Mouse (Mus musculus) liver (tissue): Measurements from ENCODE around the gene 4930512M02Rik.

Experiments
- DNase-seq: peaks from one replicate; pipeline ENCODE4 v3.0.0-alpha.2; 2020; ENCODE audit warnings: mixed read lengths

4930512M02Rik gene

DNA sequence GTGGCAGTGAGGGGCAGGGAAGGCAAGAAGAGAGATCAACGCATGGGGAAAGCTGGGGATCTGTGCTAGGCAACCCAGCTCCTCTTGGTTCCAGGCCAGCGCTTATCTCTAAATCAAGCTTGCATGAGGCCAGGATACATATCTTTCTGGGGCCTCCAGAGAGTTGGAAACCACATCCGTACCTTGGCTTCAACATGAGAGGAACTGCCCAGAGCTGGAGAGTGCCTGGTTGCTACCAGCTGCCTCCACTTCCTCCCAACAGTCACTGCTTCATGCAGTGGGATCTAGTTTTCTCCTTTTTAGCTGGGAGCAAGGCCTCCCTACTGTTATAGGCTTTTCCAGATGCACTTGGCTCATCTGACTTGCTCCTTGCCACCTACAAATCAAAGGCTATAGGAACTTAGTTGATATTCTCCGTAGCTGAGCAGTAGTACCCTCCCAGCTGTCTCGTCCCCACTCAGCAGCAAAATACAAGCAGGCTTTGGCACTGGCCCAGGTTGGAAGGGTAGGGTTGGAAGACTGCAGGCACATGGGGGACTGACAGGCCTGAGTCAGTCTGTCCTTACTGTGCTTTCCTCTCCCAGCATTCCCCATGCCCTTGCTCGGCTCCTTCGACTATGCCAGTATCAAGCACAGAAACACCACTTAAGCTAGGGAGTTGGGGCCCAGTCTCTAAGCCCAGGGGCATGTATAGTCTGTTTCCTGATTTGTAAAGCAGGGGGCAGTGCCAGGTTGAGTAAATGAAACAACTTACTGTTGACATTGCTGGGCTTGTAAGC lies 63.2 kb downstream of the 4930512M02Rik start:
- DNase-seq, result peak; percentile 30

DNA sequence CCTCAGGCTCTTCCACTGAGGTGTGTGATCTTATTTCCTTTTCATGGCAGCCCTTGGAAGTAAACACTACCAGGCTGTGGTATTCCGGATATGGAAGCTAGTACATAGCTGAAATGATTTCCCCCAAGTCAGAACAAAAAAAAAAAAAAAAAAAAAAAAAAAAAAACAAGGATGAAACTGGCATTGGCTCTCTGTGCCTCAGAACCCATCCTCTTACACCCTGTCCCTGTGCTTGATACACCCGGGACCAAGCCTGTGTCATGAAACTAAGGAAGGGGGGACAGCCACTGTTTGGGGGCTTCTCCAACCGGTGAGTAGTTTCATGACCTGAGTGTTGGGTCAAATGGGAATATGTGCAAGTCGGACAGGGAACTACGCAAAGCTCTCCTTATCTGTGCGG lies 66.5 kb downstream of the 4930512M02Rik start:
- DNase-seq, result no peak

GRCm38 (mm10) chr11:11559099-11559686 lies 68.4 kb downstream of the 4930512M02Rik start:
- no peak for DNase-seq

DNA sequence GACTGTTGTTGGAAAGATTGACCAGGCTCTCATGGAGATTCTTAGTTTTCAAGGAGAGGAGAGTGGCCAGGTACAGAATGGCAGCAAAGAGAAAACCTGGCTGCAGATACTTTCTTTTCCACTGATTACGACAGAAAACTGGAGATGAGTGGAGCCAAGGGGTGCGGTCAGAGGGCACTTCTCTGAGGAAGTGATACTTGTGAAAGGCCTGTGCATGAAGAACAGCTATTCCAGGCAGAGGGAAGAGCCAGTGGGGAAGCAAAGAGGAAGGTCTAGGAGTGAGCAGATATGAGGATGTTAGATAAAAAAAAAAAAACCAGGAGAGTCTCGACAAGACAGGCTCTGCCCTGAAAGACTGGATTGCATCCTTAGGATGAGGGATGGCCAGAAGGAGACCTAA lies 69.0 kb downstream of the 4930512M02Rik start:
- no peak for DNase-seq

GRCm38 (mm10) chr11:11557173-11557967 lies 70.3 kb downstream of the 4930512M02Rik start:
- peak; percentile 81 for DNase-seq

- DNase-seq, result no peak
Measured at GRCm38 (mm10) chr11:11556186-11556585, 71.4 kb downstream of the 4930512M02Rik start.

GRCm38 (mm10) chr11:11555563-11555962 lies 72.1 kb downstream of the 4930512M02Rik start:
- no peak for DNase-seq

GRCm38 (mm10) chr11:11547597-11548240 lies 79.9 kb downstream of the 4930512M02Rik start:
- DNase-seq, result no peak

- no peak for DNase-seq
Measured at GRCm38 (mm10) chr11:11546903-11547511, 80.6 kb downstream of the 4930512M02Rik start.

GRCm38 (mm10) chr11:11545948-11546347 lies 81.7 kb downstream of the 4930512M02Rik start:
- no peak for DNase-seq
